Mouse (Mus musculus): ENCODE results near the gene Cpn1. TPM values are rescaled to one million over a fixed set of nuclear protein-coding genes. Genes with fewer than 3 reads are reported as not detected.

Gene Cpn1
- polyA plus RNA-seq, 1 experiment from 2014 or later, result 81.5 TPM

DNA sequence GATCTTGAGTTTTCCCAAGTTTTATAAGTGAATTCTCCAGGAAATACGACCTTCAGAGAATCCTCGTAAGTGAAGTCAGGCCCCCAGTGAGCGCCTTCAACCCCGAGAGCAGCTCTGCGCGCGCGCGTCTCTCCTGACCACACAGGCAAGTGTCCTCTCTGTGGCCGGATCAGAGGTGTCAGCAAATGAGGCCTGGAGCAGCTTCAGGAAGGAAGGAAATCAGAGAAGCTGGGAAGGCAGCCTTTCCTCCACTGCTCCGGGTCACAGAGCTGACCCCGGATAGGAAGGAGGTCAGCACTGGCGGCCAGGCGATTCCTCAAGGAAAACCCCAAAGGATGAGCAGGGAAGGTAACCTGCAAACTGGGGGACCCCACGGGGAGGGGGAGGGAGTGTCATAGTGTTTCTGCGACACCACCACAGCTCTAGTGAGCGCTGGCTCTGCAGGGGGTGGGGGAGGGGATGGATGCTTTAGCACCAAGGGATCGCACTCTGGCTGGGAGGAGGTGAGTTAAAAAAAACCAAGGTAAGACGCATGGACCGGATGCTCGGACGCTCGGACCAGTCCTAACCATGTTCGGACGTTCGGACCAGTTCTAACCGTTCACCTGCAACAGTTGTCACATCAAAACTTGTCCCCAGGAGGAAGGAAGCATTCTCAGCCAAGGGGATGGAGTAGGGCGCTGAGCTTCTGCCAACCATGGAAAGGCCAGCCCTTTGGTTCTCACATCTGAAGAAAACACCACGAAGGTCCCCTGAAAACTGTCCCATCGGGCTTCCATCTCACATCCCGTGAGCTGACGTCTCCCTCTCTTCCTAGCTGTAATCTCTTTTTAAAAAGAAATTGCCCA is 65.7 kb downstream of the Cpn1 start:
- Histone ChIP-seq H3K4me1 (replicated peaks) (peaks cover 33% of the 10 kb centered on the region), H3K4me2 (peak overlapping the region; percentile 46), H3K36me3 (replicated peaks) (peaks cover 5% of the 10 kb centered on the region; the same call in 1 of the 2 replicates), H3K27ac (replicated peaks) (no peak overlapping the region), H3K27me3 (no peaks in the 10 kb centered on the region), H3K9me3 (replicated peaks) (no peaks in the 10 kb centered on the region), H3K4me3 (replicated peaks) (peak overlapping the region; percentile 9; the same call in 1 of the 2 replicates), H3K9ac (no peak overlapping the region)
- no peak; the same call in 1 of the 2 replicates for ATAC-seq (ENCODE audit: insufficient read depth)
- 15% methylated on average over 32 of the region's 32 CpGs for WGBS (ENCODE audit: insufficient replicate concordance)

DNA sequence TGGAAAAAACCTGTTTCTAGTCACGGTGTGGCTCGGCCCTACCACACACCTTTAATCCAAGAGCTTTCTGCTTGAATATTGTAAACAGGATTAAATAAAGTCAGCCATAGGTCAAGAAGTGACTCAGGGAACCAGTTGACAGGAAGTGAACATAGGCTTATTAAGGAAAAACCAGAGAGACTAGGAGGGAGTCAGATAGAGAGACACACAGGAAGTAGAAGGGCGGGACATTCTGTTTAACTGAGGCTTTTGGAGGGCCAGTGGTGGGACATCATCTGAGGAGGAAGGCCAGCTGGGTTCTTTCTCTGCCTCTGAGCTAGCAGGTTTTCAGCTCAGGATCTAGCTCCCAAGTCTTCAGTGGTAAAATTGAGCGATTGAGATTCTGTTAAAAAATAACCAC is 66.5 kb downstream of the Cpn1 start:
- Histone ChIP-seq H3K27ac (replicated peaks) (peak overlapping the region; percentile 48; the same call in 1 of the 2 replicates), H3K27me3 (no peaks in the 10 kb centered on the region), H3K4me2 (no peak overlapping the region), H3K9ac (no peak overlapping the region), H3K4me1 (replicated peaks) (peaks cover 33% of the 10 kb centered on the region), H3K4me3 (replicated peaks) (no peak overlapping the region), H3K36me3 (replicated peaks) (peaks cover 5% of the 10 kb centered on the region; the same call in 1 of the 2 replicates), H3K9me3 (replicated peaks) (no peaks in the 10 kb centered on the region)
- ATAC-seq (ENCODE audit: insufficient read depth), result no peak
- whole genome bisulfite sequencing (ENCODE audit: insufficient replicate concordance), result 68% methylated on average over 4 of the region's 4 CpGs

DNA sequence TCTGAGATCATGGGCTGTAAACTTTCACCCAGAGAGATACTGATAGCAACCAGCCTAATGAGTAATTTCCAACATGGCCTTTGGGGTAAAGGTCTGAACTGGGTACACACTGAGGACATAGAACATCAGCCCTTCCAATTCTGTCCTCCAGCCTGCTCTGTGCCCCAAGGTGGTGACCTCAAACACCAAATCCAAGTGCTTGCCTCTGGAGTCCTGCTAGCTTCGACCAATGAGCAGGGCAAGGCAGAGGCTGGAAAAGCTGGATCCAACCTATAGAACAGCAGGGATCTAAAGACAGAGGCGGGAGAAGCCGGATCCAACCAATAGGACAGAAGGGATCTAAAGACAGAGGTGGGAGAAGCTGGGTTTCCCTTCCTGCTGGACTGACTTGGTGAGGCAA is 67.5 kb downstream of the Cpn1 start:
- Histone ChIP-seq H3K4me3 (replicated peaks) (no peak overlapping the region), H3K27me3 (no peaks in the 10 kb centered on the region), H3K4me2 (no peak overlapping the region), H3K4me1 (replicated peaks) (peaks cover 33% of the 10 kb centered on the region), H3K9me3 (replicated peaks) (no peaks in the 10 kb centered on the region), H3K9ac (no peak overlapping the region), H3K36me3 (replicated peaks) (peaks cover 4% of the 10 kb centered on the region; the same call in 1 of the 2 replicates), H3K27ac (replicated peaks) (peak overlapping the region; percentile 48)
- peak; percentile 75 for ATAC-seq (ENCODE audit: insufficient read depth)
- WGBS (ENCODE audit: insufficient replicate concordance), result 63% methylated on average over 3 of the region's 3 CpGs

DNA sequence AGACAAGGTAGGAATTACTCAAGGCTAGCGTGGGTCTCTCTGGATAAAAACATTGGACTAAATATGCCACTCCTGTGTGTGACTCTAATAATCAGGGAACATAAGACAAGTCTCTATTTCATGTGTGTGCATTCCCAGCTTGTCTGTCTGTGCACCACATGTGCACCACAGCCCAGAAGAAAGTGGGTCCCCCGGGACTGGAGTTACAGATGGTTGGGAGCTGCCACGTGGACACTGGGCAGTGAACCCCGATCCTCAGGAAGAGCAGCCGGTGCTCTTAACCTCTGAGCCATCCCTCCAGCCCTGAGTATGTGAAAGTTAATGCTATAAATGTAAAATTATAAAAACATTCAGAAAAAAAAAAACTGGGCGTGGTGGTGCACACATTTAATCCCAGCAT is 68.6 kb downstream of the Cpn1 start:
- H3K27me3 ChIP-seq, result no peaks in the 10 kb centered on the region
- WGBS (ENCODE audit: insufficient replicate concordance), result 63% methylated on average over 6 of the region's 6 CpGs
- 0 out of 2 replicates have a peak overlapping the region, but pooled peaks have one; percentile 20 for H3K27ac ChIP-seq (replicated peaks)

DNA sequence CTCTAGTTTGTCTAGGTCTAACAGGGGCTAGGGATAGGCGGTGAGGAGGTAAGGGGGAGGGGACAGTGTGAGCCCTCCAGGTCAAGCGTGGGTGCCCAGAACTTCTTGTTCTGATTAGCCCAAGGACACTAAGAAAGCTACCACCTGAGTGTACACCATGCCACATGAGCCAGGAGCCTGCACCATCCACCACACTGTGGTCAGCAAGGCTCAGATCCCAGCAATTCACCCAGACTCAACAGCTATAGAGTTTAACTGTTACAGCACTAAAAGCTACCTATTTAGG is 69.0 kb downstream of the Cpn1 start:
- H3K9ac ChIP-seq, result no peak overlapping the region

More for the DNA sequence above, 68.6 kb downstream of the Cpn1 start:
- H3K4me1 ChIP-seq (replicated peaks), result peaks cover 33% of the 10 kb centered on the region
- H3K9ac ChIP-seq, result no peak overlapping the region
- no peaks in the 10 kb centered on the region for H3K9me3 ChIP-seq (replicated peaks)
- H3K4me3 ChIP-seq (replicated peaks), result no peak overlapping the region
- no peak overlapping the region for H3K4me2 ChIP-seq
- ATAC-seq (ENCODE audit: insufficient read depth), result no peak
- no peaks in the 10 kb centered on the region for H3K36me3 ChIP-seq (replicated peaks)

DNA sequence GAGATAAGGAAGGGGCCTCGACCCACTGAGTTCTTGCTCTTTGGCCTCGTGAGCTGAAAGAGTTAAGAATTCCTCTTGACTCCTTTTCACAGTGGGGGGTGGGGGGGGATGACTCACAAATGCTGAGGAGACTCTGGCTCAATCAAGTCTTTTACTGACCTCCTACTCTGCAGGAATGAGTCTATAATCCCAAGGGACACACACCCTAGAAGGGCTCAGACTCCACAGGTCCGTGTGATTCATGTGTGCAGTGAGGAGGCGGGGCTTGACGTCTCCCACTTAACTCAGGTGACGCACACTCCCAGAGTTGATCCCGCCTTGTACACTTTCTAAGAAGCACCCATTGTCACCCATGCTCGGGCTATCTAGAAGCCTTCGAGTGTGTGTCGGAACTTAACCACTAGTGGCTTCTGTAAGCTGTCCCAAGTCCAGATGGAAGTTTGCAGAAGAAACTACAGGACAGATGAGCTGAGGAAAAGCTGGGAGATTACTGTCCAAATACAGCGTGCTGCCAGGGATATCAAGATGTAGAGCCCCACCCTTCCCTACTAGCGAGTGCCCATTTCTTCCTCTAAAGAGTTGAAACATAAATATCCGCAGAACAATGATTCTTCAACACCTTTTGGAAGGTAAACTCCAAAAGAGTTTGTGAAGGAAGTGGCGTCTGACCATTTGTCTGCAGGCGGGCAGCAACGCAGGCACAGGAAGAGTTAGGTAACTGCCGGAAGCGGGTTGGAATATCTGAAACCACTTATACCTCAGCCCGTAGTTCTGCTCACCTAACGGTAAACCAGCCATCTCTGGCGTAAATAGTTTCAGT is 69.6 kb downstream of the Cpn1 start:
- 0 out of 2 replicates have a peak overlapping the region, but pooled peaks have one; percentile 33 for H3K27ac ChIP-seq (replicated peaks)
- H3K36me3 ChIP-seq (replicated peaks), result no peaks in the 10 kb centered on the region
- no peaks in the 10 kb centered on the region for H3K9me3 ChIP-seq (replicated peaks)
- WGBS (ENCODE audit: insufficient replicate concordance), result 32% methylated on average over 21 of the region's 21 CpGs
- H3K4me2 ChIP-seq, result peak overlapping the region; percentile 40
- peaks cover 33% of the 10 kb centered on the region for H3K4me1 ChIP-seq (replicated peaks)
- no peaks in the 10 kb centered on the region for H3K27me3 ChIP-seq
- ATAC-seq (ENCODE audit: insufficient read depth), result no peak
- H3K4me3 ChIP-seq (replicated peaks), result no peak overlapping the region; the same call in 1 of the 2 replicates
- no peak overlapping the region for H3K9ac ChIP-seq

More for the DNA sequence above, 69.0 kb downstream of the Cpn1 start:
- Histone ChIP-seq H3K4me1 (replicated peaks) (peaks cover 33% of the 10 kb centered on the region), H3K4me2 (peak overlapping the region; percentile 40), H3K9me3 (replicated peaks) (no peaks in the 10 kb centered on the region), H3K27ac (replicated peaks) (0 out of 2 replicates have a peak overlapping the region, but pooled peaks have one; percentile 20), H3K27me3 (no peaks in the 10 kb centered on the region), H3K36me3 (replicated peaks) (no peaks in the 10 kb centered on the region), H3K4me3 (replicated peaks) (no peak overlapping the region; the same call in 1 of the 2 replicates)
- WGBS (ENCODE audit: insufficient replicate concordance), result 23% methylated on average over 2 of the region's 2 CpGs
- no peak for ATAC-seq (ENCODE audit: insufficient read depth)

DNA sequence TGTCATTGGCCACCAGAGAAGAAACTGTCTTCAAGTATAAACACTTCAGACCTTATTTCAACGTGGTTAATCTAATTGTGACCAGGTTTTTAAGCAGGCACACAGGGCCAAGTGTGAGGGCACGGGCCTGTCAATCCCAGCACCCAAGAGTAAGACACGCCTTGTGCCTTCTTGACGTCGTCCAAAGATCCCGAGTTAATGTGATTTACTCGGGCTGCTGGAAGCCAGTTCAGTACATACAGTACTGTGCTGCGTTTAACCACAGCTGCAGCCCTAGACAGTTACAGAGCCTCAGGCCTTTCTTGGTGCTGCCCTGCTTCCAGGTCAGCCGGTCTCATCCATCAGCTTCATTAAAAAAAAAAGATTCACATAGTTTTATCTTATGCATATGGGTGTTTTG is 70.9 kb downstream of the Cpn1 start:
- Histone ChIP-seq H3K27ac (replicated peaks) (no peak overlapping the region), H3K36me3 (replicated peaks) (no peaks in the 10 kb centered on the region), H3K9ac (no peak overlapping the region), H3K9me3 (replicated peaks) (no peaks in the 10 kb centered on the region), H3K4me1 (replicated peaks) (peaks cover 26% of the 10 kb centered on the region), H3K4me3 (replicated peaks) (no peak overlapping the region), H3K4me2 (no peak overlapping the region), H3K27me3 (no peaks in the 10 kb centered on the region)
- no peak for ATAC-seq (ENCODE audit: insufficient read depth)
- WGBS (ENCODE audit: insufficient replicate concordance), result 67% methylated on average over 9 of the region's 9 CpGs

DNA sequence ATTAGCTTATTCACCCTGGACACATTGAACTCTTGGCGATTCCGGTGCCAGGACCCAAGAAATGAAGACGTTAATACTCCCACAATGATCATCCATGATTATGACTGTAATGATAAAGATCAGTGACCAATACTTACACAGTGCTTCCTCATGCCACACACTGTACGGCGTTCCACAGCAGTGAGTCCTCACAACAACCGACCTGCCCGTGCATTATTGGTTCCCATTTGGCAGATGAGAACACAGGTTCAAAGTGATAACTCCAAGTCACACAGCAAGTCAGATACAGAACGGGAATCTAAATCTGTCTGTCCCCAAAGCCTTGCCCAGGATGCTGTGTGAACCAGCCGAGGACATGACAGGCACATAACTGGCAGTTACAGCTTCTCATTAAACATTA is 71.4 kb downstream of the Cpn1 start:
- H3K27ac ChIP-seq (replicated peaks), result no peak overlapping the region
- H3K36me3 ChIP-seq (replicated peaks), result peaks cover 4% of the 10 kb centered on the region; the same call in 1 of the 2 replicates
- H3K9me3 ChIP-seq (replicated peaks), result no peaks in the 10 kb centered on the region
- no peak overlapping the region for H3K4me3 ChIP-seq (replicated peaks)
- H3K9ac ChIP-seq, result no peak overlapping the region
- no peaks in the 10 kb centered on the region for H3K27me3 ChIP-seq
- H3K4me1 ChIP-seq (replicated peaks), result peaks cover 23% of the 10 kb centered on the region
- no peak overlapping the region for H3K4me2 ChIP-seq
- ATAC-seq (ENCODE audit: insufficient read depth), result no peak
- WGBS (ENCODE audit: insufficient replicate concordance), result 60% methylated on average over 9 of the region's 9 CpGs

DNA sequence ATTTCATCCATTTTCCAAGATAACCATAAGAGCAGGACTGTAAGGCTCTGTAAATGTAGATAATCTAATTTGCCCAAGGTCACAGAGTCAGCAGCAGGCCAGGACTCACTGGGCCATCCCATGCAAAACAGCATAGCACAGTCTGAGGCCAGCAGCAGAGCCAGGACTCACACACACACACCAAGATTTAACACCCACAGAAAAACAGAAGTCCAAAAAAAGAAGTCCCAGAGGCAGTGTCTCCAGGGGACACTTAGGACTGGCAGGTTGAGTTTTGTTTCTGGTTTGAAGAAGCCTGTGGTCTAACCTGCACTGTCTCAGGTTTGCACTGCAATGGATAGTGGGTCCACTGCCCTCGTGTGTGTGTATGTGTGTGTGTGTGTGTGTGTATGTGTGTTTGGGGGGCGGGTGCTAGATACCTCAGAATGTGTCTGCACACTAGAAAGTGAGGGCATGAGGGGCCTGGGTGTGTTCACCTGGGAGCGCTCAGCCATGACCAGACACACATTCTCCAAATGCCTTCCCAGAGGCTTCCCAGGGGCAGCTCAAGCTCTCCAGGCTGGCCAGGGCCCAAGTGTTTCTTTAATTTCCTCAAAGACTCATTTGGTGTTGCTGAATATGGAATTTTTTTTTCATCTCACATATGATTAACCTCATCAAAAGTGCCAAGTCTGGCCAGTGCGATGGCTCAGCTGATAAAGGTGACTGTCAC is 73.4 kb downstream of the Cpn1 start:
- no peak for ATAC-seq (ENCODE audit: insufficient read depth)

DNA sequence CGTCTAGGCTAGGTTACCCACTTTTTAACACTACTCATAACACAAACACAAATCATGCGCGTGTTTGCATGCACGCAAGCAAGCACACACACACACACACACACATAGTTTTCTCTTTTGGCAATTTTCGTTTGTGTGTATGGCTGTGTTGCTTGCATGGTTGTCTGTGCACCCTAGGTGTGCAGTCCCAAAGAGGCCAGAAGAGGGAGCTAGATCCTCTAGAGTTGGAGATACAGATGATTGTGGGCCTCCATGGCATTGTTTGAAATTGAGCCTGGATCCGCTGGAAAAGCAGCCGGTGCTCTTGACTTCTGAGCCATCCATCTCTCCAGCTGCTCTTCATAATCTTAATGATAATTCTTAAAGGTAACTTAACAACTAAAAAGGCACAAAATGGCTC is 79.9 kb downstream of the Cpn1 start:
- no peaks in the 10 kb centered on the region for H3K27me3 ChIP-seq
- 77% methylated on average over 7 of the region's 7 CpGs for WGBS (ENCODE audit: insufficient replicate concordance)
- no peak overlapping the region for H3K4me2 ChIP-seq
- H3K9me3 ChIP-seq (replicated peaks), result no peaks in the 10 kb centered on the region
- peaks cover 16% of the 10 kb centered on the region for H3K36me3 ChIP-seq (replicated peaks)
- no peak overlapping the region for H3K4me3 ChIP-seq (replicated peaks)
- no peak overlapping the region for H3K9ac ChIP-seq
- H3K27ac ChIP-seq (replicated peaks), result no peak overlapping the region
- no peaks in the 10 kb centered on the region; the same call in 1 of the 2 replicates for H3K4me1 ChIP-seq (replicated peaks)
- ATAC-seq (ENCODE audit: insufficient read depth), result no peak

More for the DNA sequence above, 73.4 kb downstream of the Cpn1 start:
- Histone ChIP-seq H3K27ac (replicated peaks) (no peak overlapping the region), H3K9me3 (replicated peaks) (no peaks in the 10 kb centered on the region), H3K4me3 (replicated peaks) (no peak overlapping the region), H3K36me3 (replicated peaks) (peaks cover 8% of the 10 kb centered on the region; the same call in 1 of the 2 replicates), H3K27me3 (no peaks in the 10 kb centered on the region), H3K9ac (no peak overlapping the region), H3K4me2 (no peak overlapping the region), H3K4me1 (replicated peaks) (peaks cover 16% of the 10 kb centered on the region)
- WGBS (ENCODE audit: insufficient replicate concordance), result 53% methylated on average over 4 of the region's 4 CpGs
